Mouse (Mus musculus): ENCODE results near the gene Capsl.

- TF ChIP-seq GATA1 (IDR thresholded peaks at IDR 0.05; ENCODE audit: borderline replicate concordance, low read length) (no peak), FLI1 (IDR thresholded peaks at IDR 0.05; ENCODE audit: low read length) (no peak)
Observed at GRCm38 (mm10) chr15:9472618-9473017, 36.8 kb downstream of the Capsl start.

All from megakaryocyte, embryonic 14.5 days (primary cell).